Mouse (Mus musculus) hindbrain, embryonic 11.5 days (tissue): ENCODE measurements at regions not wholly inside any gene's neighbourhood (a gene's known extent, or its start where the extent isn't known, plus 50 kb on each side); places are given as distances from the start of the nearest gene placed in this dataset.

ENCODE experiments used
- ATAC-seq: fragments of 200-750 bp; cut with Nextera tagmentation; 2 replicates; pipeline ENCODE4 v1.8.0; 2017; ENCODE audit warnings: mild to moderate bottlenecking, moderate TSS enrichment, moderate library complexity; ENCODE audit not compliant: low FRiP score
- DNase-seq: peaks from one replicate; pipeline ENCODE4 v3.0.0-alpha.2; 2015; ENCODE audit warnings: low spot score
- H3K27ac ChIP-seq: fragments of 300-500 bp; sonication (generic); 2 replicates; pipeline ENCODE4 v1.5.1; 2014; ENCODE audit warnings: mild to moderate bottlenecking, low read depth, low read length
- H3K27me3 ChIP-seq: fragments of 300-500 bp; sonication (generic); 2 replicates; pipeline ENCODE4 v1.6.1; 2014; ENCODE audit warnings: mild to moderate bottlenecking, low read length, moderate library complexity, mixed read lengths; ENCODE audit not compliant: control insufficient read depth, insufficient read depth
- H3K36me3 ChIP-seq: fragments of 300-500 bp; sonication (generic); 2 replicates; pipeline ENCODE4 v1.6.1; 2014; ENCODE audit warnings: mild to moderate bottlenecking, low read length, moderate library complexity, mixed read lengths; ENCODE audit not compliant: control insufficient read depth, insufficient read depth
- H3K4me1 ChIP-seq: fragments of 300-500 bp; sonication (generic); replicated peaks from 2 replicates; pipeline ENCODE4 v1.6.1; 2014; ENCODE audit warnings: low read length, mixed read lengths; ENCODE audit not compliant: control insufficient read depth, insufficient read depth
- H3K4me2 ChIP-seq: fragments of 300-500 bp; sonication (generic); replicated peaks from 2 replicates; pipeline ENCODE4 v1.6.1; 2014; ENCODE audit warnings: mild to moderate bottlenecking, low read depth, low read length
- H3K4me3 ChIP-seq: fragments of 300-500 bp; sonication (generic); 2 replicates; pipeline ENCODE4 v1.5.1; 2014; ENCODE audit warnings: low read depth, low read length
- H3K9ac ChIP-seq: fragments of 300-500 bp; sonication (generic); 2 replicates; pipeline ENCODE4 v1.6.1; 2014; ENCODE audit warnings: low read depth, low read length
- H3K9me3 ChIP-seq: fragments of 300-500 bp; sonication (generic); 2 replicates; pipeline ENCODE4 v1.6.1; 2016; ENCODE audit warnings: low read length; ENCODE audit not compliant: control insufficient read depth
- WGBS: fragments of 180-500 bp; shearing (Covaris S2); extraction: QIAGEN DNeasy Blood & Tissue Kit; methylation state at CpG from one replicate; pipeline ENCODE4 v1.1.7; 2014; 5-methylcytosine and 5-hydroxymethylcytosine counted together

DNA sequence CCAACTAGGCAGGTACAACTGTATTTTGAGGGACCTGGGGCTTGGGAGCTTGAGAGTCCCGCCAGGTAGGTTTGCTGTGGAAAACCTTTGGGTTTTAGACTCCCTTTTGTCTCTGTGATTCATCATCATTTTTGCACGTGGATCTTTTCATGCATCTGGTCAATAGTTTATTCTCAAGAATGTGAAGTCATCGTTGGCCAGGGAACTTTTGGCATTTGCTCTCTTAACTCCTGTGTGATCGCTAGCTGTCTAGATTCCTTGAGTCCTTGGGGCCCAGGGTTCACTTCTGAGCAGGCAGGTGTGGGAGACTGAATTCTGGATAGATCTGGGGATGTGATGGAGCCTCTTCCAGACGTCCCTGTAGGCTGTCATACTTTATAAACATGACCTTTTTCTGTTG lies 207.5 kb downstream of the Fndc1 start:
- ATAC-seq (no peak), DNase-seq (no peak)
- Histone ChIP-seq H3K36me3 (no peaks in the 10 kb centered on the region), H3K27me3 (no peaks in the 10 kb centered on the region), H3K27ac (no peak overlapping the region), H3K4me2 (no peak overlapping the region), H3K9me3 (no peaks in the 10 kb centered on the region), H3K9ac (no peak overlapping the region), H3K4me3 (no peak overlapping the region), H3K4me1 (no peaks in the 10 kb centered on the region)
- WGBS, result 73% methylated on average over 5 of the region's 5 CpGs

DNA sequence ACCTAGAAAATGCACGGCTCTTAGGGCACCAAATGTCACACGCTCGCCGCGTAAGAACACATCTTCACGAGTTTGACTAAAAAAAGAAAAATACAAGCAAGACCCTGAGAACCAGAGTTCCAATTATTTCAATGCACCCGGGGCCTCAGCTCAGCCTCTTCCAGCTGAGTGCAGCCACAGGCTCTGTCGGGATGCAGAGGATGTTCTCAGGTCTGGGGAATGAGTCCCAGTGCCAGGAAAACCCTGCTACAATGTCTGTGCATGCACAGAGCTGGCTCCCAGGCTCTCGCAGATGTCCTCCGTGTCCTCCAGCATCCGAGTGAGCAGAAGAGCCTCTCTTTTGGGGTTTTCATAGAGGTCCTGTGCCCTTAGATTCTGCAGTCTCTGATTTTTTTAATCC lies 219.1 kb downstream of the Fndc1 start:
- Histone ChIP-seq H3K4me1 (no peaks in the 10 kb centered on the region), H3K27me3 (no peaks in the 10 kb centered on the region), H3K4me2 (no peak overlapping the region), H3K9ac (no peak overlapping the region), H3K36me3 (no peaks in the 10 kb centered on the region), H3K27ac (no peak overlapping the region), H3K4me3 (no peak overlapping the region), H3K9me3 (no peaks in the 10 kb centered on the region)
- 78% methylated on average over 11 of the region's 11 CpGs for WGBS
- ATAC-seq (no peak), DNase-seq (no peak)

DNA sequence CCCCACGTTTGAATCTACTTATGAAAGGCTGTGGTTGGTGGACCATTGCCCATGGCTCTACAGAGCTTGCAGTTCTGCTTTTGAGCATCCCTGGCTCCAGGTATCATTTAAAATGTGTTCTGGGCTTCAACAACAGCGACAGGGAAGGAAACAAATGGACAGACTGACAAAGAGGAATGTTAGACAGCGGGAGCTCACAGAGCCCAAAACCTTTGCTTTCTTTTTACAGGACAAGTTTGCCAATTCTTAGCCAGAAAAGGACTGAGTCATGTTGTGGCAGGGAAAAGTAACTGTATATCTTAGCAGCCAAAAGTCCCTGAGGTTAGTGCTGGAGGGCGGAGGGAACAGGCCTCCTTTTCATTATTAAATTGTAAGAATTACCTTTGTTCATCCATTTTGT lies 219.7 kb downstream of the Fndc1 start:
- H3K4me1 ChIP-seq, result no peaks in the 10 kb centered on the region
- H3K4me2 ChIP-seq, result no peak overlapping the region
- H3K27me3 ChIP-seq, result no peaks in the 10 kb centered on the region
- DNase-seq (no peak), ATAC-seq (no peak)
- H3K27ac ChIP-seq, result no peak overlapping the region
- no peaks in the 10 kb centered on the region for H3K9me3 ChIP-seq
- no peak overlapping the region for H3K9ac ChIP-seq
- no peak overlapping the region for H3K4me3 ChIP-seq
- no peaks in the 10 kb centered on the region for H3K36me3 ChIP-seq
- 78% methylated on average over 4 of the region's 4 CpGs for WGBS

DNA sequence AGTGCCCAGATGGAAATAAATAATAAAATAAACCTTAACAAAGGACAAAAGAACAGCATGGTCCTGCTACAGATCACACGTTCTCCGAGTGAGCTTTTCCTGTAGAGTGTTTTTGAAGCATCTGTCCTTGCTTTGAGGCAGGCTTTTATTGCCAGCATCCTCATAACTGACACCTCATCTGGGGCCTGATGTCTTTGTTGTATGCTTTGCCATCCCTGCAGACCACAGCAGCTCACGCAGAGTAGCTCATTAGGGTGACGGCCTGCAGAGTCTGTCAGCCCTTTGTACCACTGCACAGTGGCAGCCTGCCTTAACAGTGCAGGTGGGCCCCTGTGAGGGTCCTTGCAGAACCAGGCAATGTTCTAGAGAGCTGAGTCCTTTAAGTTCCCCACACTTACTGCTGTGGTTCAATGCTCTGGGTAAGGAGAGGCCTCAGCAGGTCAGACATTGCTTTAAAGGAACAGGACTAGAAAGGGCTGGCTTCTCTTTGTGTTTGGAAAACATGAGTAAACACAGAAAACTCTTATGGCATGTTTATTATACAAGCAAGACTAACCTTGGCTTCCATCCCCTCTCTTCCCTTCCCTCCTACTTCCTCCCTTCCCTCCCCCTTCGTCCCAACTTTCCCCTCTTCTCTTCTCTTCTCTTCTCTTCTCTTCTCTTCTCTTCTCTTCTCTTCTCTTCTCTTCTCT lies 219.7 kb upstream of the Unc93a2 start:
- no peaks in the 10 kb centered on the region for H3K27me3 ChIP-seq
- no peaks in the 10 kb centered on the region for H3K36me3 ChIP-seq
- no peak overlapping the region for H3K27ac ChIP-seq
- H3K4me2 ChIP-seq, result no peak overlapping the region
- H3K4me3 ChIP-seq, result no peak overlapping the region
- ATAC-seq, result no peak
- no peak overlapping the region for H3K9ac ChIP-seq
- no peaks in the 10 kb centered on the region for H3K4me1 ChIP-seq
- H3K9me3 ChIP-seq, result no peaks in the 10 kb centered on the region
- 65% methylated on average over 5 of the region's 5 CpGs for WGBS
- DNase-seq, result peak; percentile 9

DNA sequence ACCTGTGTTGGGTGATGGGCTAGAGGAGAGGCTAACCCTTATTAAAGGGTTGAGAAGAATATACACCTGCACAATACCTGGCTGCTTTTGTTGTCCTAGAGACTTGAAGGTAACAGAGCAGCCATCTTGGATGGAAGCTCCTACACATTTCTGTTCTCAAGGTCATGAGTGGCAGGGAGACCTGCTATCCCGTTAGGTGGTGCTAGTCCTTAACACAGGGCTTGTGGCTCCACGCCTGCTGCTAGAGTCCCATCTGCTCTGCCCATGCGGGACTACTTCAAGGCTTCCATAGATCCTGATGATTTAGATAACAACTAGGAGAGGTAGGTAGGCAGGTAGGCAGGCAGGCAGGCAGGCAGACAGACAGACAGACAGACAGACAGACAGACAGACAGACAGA lies 218.8 kb upstream of the Unc93a2 start:
- DNase-seq (no peak), ATAC-seq (no peak)
- Histone ChIP-seq H3K9ac (no peak overlapping the region), H3K4me3 (no peak overlapping the region), H3K4me1 (no peaks in the 10 kb centered on the region), H3K9me3 (no peaks in the 10 kb centered on the region), H3K27me3 (no peaks in the 10 kb centered on the region), H3K27ac (no peak overlapping the region), H3K4me2 (no peak overlapping the region), H3K36me3 (no peaks in the 10 kb centered on the region)
- WGBS, result 81% methylated on average over 3 of the region's 3 CpGs

DNA sequence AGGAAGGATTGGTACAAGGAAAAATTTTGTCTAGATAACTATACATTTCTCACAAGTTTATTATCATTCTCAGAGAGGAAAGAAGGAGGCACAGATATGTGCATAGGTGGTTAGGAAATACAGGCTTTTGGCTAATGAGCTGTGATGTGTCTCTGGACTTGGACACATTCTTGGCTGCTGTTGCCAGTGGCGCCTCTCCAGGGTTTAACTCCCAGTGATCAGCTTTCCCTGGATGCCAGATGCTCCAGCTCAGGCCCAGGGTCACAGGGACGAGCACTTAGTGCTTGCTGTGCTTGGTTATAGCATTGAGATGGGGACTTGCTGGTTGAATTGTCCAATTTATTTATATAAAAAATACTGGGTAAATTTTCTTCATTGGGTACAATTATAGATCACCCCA lies 215.3 kb upstream of the Unc93a2 start:
- WGBS, result 84% methylated on average over 2 of the region's 2 CpGs
- ATAC-seq, result no peak

DNA sequence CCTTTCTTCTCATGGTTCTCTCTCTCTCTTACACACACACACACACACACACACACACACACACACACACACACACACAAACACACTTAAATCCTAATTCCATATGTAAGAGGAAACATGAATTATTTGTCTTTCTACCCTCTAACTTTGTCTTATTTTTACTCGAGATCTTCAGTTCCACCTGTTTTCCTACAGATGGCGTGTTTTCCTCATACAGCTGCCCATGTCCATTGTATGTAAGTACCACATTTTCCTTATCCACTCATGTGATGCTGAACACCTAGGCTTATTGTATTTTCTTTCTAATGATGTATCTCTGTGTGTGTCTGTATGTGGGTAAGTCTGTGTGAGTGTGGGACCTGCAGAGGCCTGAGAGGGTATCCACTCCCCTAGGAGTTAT lies 212.2 kb upstream of the Unc93a2 start:
- no peak overlapping the region for H3K4me3 ChIP-seq
- 47% methylated on average over 2 of the region's 2 CpGs for WGBS
- H3K9ac ChIP-seq, result no peak overlapping the region
- ATAC-seq (no peak), DNase-seq (no peak)
- no peak overlapping the region for H3K27ac ChIP-seq
- H3K9me3 ChIP-seq, result no peaks in the 10 kb centered on the region
- no peaks in the 10 kb centered on the region for H3K36me3 ChIP-seq
- no peaks in the 10 kb centered on the region for H3K4me1 ChIP-seq
- no peak overlapping the region for H3K4me2 ChIP-seq
- H3K27me3 ChIP-seq, result no peaks in the 10 kb centered on the region

More for the DNA sequence above, 215.3 kb upstream of the Unc93a2 start:
- Histone ChIP-seq H3K36me3 (no peaks in the 10 kb centered on the region), H3K27ac (no peak overlapping the region), H3K27me3 (no peaks in the 10 kb centered on the region), H3K4me1 (no peaks in the 10 kb centered on the region), H3K4me3 (no peak overlapping the region), H3K9ac (no peak overlapping the region), H3K9me3 (no peaks in the 10 kb centered on the region), H3K4me2 (no peak overlapping the region)
- no peak for DNase-seq

DNA sequence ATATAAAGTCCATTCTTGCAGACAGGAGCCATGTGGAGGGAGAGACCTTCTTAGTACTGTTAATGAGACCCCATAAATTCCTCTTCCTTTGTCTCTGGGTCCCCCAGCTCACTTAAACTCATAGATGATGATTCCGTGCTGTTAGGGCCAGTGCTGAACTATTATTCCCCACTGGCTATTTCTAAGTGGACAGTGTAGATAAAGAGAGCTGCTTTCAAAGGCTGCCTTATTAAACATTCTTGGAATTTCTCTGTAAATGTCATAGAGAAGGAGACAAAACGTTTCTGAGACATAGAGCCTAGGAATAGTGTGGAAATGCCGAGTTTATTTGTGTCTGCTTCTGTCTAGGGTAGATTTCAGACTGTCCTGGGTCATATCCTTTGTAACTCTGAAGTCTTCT lies 209.5 kb upstream of the Unc93a2 start:
- no peak overlapping the region for H3K27ac ChIP-seq
- H3K9me3 ChIP-seq, result no peaks in the 10 kb centered on the region
- no peaks in the 10 kb centered on the region for H3K4me1 ChIP-seq
- no peak overlapping the region for H3K9ac ChIP-seq
- ATAC-seq, result no peak
- H3K27me3 ChIP-seq, result no peaks in the 10 kb centered on the region
- no peak for DNase-seq
- H3K4me3 ChIP-seq, result no peak overlapping the region
- no peaks in the 10 kb centered on the region for H3K36me3 ChIP-seq
- 63% methylated on average over 3 of the region's 3 CpGs for WGBS
- H3K4me2 ChIP-seq, result no peak overlapping the region

DNA sequence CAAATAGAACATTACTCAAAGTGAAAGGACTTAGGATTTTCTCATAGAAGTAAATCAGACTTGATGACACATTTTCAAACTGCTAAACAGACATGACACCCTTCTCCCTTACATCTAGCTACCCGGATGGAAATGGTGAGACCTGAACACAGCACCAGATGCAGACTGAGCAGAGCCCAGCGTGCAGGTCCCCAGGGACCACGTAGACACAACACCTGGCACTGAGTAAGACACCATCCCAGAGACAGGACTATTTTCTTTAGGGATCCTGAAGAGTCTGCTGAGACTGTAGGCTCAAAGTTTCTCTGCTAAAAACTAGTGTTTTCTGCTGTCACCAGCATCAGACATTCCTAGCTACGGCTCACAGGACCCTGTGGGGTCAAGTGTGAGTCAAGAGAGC lies 207.2 kb upstream of the Unc93a2 start:
- H3K36me3 ChIP-seq, result no peaks in the 10 kb centered on the region
- H3K27me3 ChIP-seq, result no peaks in the 10 kb centered on the region
- 82% methylated on average over 4 of the region's 4 CpGs for WGBS
- H3K9ac ChIP-seq, result no peak overlapping the region
- ATAC-seq (no peak), DNase-seq (no peak)
- H3K27ac ChIP-seq, result no peak overlapping the region
- H3K9me3 ChIP-seq, result no peaks in the 10 kb centered on the region
- H3K4me2 ChIP-seq, result no peak overlapping the region
- no peaks in the 10 kb centered on the region for H3K4me1 ChIP-seq
- H3K4me3 ChIP-seq, result no peak overlapping the region
